Mouse (Mus musculus): ENCODE data around the gene Dlgap1.

DNA sequence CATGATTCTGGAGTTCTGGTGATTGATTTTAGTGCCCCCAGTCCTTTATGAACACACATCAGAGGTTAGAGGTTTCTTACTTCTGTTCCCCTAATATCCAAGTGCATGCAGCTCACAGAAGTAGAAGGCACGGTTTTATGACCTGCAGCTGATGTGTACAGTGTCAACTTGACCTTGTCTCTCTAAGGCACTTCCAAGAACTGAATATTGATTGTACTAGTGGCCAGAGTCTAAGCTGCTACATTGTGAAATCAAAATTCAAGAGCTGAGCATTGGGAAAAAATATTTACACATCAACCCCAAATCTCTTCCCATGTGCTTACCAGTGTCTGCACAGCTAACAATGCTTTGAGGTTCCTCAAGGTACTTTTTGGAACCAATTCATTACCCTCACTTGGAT, 13.9 kb upstream of the Dlgap1 start:
- TF ChIP-seq POLR2A (IDR thresholded peaks at IDR 0.05; ENCODE audit: low read depth, low read length) (no peak), CTCF (IDR thresholded peaks at IDR 0.05; ENCODE audit: borderline replicate concordance, insufficient read depth, low read length) (no peak)

Data from embryonic fibroblast, embryonic 13.5 days (primary cell).